Mouse (Mus musculus): Measurements from ENCODE around the gene Alg2. TPM values are rescaled to one million over a fixed set of nuclear protein-coding genes. Genes with fewer than 3 reads are reported as not detected.

Alg2 gene
- polyA plus RNA-seq, 1 experiment: 5.8 TPM

DNA sequence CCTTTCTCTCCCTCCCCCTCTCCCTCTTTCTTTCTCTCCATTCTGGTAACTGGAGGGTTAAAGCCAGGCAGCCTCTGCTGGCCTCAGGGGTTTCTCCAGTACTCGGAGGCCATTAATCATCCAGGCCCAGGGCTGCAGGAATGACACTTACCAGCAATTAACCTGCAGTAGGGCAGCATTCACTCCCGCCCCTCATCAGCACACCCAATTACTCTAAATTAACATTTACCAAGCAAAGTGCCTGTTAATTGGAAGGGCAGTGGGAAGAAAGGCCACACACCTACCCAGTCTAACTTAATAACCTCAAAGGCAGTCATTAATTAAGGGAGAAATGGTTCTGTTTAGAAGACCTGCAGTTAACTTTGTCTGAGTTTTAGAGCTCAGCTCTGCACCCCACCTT is 49.8 kb downstream of the Alg2 start:
- H3K27ac ChIP-seq (ENCODE audit: control insufficient read depth, insufficient read depth, low read depth, low read length): no peak overlapping the region
- H3K4me3 ChIP-seq (ENCODE audit: control insufficient read depth, low read depth, low read length): no peak overlapping the region
- no peaks in the 10 kb centered on the region for H3K27me3 ChIP-seq (ENCODE audit: control insufficient read depth, insufficient read depth, low read length)
- TF ChIP-seq CTCF (IDR thresholded peaks at IDR 0.05; ENCODE audit: control insufficient read depth, insufficient read depth, insufficient replicate concordance, low read depth, low read length) (no peak), POLR2A (IDR thresholded peaks at IDR 0.05; ENCODE audit: control insufficient read depth, low read depth, low read length) (no peak)
- no peaks in the 10 kb centered on the region for H3K36me3 ChIP-seq (ENCODE audit: control insufficient read depth, insufficient read depth, low read length)
- peaks cover 2% of the 10 kb centered on the region for H3K4me1 ChIP-seq (ENCODE audit: control insufficient read depth, insufficient read depth, low read length)

DNA sequence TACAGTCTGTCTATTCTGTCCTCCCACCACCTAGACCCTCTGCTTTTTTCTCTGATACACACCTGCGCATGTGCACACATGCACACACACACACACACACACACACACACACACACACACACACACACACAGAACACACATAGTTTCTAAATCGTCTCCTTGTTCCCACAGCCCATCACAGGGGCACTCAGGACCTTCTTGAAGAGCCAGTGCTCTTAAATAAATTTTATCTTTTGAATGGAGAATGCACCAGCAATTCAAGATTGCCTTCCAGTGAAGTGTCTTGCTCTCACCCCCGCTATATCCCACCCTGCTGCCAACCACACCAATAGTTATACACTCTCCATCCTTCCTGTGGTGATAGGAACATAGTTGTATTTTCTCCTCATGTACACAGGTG is 51.2 kb downstream of the Alg2 start:
- H3K27me3 ChIP-seq (ENCODE audit: control insufficient read depth, insufficient read depth, low read length): no peaks in the 10 kb centered on the region
- H3K4me1 ChIP-seq (ENCODE audit: control insufficient read depth, insufficient read depth, low read length): peaks cover 2% of the 10 kb centered on the region
- no peaks in the 10 kb centered on the region for H3K36me3 ChIP-seq (ENCODE audit: control insufficient read depth, insufficient read depth, low read length)
- H3K4me3 ChIP-seq (ENCODE audit: control insufficient read depth, low read depth, low read length): no peak overlapping the region
- TF ChIP-seq POLR2A (IDR thresholded peaks at IDR 0.05; ENCODE audit: control insufficient read depth, low read depth, low read length): no peak
- TF ChIP-seq CTCF (IDR thresholded peaks at IDR 0.05; ENCODE audit: control insufficient read depth, insufficient read depth, insufficient replicate concordance, low read depth, low read length): no peak
- no peak overlapping the region for H3K27ac ChIP-seq (ENCODE audit: control insufficient read depth, insufficient read depth, low read depth, low read length)

DNA sequence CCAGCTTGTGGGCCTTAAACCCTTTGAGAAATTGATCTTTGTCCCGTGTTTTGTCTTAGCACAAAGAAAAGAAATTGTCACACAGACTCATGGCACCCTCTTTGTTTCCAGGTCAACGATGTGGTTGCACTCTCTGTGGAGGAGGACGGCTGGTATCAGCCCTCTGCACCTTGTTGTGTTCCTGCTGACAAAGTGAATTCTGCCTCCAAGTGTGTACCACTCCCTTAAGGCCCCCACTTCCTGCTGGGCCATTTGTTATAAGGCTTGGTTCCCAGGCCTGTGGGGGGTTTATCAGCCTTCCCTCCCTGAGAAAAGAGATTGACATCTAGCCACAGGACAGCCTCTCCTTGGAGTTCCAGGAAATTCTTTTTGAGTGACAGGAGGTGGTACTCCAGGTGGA is 51.9 kb downstream of the Alg2 start:
- Histone ChIP-seq H3K27me3 (ENCODE audit: control insufficient read depth, insufficient read depth, low read length) (no peaks in the 10 kb centered on the region), H3K4me3 (ENCODE audit: control insufficient read depth, low read depth, low read length) (no peak overlapping the region), H3K36me3 (ENCODE audit: control insufficient read depth, insufficient read depth, low read length) (no peaks in the 10 kb centered on the region), H3K4me1 (ENCODE audit: control insufficient read depth, insufficient read depth, low read length) (peaks cover 2% of the 10 kb centered on the region), H3K27ac (ENCODE audit: control insufficient read depth, insufficient read depth, low read depth, low read length) (no peak overlapping the region)
- no peak for TF ChIP-seq POLR2A (IDR thresholded peaks at IDR 0.05; ENCODE audit: control insufficient read depth, low read depth, low read length)
- TF ChIP-seq CTCF (IDR thresholded peaks at IDR 0.05; ENCODE audit: control insufficient read depth, insufficient read depth, insufficient replicate concordance, low read depth, low read length): no peak

DNA sequence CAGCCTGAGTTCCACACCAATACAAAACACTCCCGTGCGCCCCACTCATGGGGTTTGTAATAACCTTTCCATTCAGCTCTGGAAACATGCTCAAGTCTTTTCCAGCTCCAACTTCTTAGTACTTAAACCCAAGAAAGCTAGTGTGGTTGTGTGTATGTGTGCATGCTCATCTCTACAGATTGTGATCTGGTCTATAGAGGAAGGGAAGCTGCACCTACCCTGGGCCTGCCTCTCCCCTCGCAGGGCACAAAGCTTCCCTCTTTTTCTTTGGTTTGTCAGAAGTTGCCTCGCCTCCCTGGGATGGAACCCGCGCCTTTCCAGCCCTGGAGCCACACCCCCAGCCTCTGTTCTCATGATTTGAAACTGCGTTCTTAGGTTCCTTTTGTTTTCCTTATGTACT is 53.9 kb downstream of the Alg2 start:
- H3K27me3 ChIP-seq (ENCODE audit: control insufficient read depth, insufficient read depth, low read length): no peaks in the 10 kb centered on the region
- H3K4me3 ChIP-seq (ENCODE audit: control insufficient read depth, low read depth, low read length): no peak overlapping the region
- no peak overlapping the region for H3K27ac ChIP-seq (ENCODE audit: control insufficient read depth, insufficient read depth, low read depth, low read length)
- no peaks in the 10 kb centered on the region for H3K4me1 ChIP-seq (ENCODE audit: control insufficient read depth, insufficient read depth, low read length)
- TF ChIP-seq POLR2A (IDR thresholded peaks at IDR 0.05; ENCODE audit: control insufficient read depth, low read depth, low read length) (no peak), CTCF (IDR thresholded peaks at IDR 0.05; ENCODE audit: control insufficient read depth, insufficient read depth, insufficient replicate concordance, low read depth, low read length) (no peak)
- no peaks in the 10 kb centered on the region for H3K36me3 ChIP-seq (ENCODE audit: control insufficient read depth, insufficient read depth, low read length)

DNA sequence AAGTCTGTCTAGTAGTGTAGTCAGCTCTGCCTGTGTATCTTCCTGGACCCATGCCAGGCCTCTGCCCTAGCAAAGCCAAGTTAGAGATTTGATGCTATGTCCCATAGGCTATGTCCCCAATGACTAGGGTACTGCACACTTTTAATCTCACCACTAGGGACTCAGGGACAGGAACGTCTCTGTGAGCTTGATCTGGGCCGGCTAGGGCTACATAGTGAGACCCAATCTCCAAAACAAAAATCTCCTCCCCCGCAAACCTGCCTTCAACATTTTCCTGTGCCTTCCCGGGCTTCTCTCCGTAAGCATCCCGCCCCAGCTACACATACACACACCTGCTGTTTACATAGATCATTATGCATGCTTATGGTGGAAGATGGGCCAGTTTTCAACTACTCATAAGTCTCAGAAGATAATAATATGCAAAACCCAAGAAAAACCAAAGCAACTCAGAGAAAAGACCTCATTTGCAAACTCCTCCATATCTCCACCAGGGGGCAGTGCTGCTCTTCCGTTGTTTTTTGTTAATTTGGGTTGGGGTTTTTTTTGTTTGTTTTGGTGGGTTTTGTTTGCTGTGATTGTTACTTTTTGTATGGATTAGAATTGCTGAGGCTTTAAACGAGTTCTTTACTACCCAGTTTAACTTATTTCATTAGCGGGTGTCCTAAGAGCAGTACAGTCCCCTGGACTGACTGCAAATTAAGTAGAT is 54.7 kb downstream of the Alg2 start:
- H3K4me3 ChIP-seq (ENCODE audit: control insufficient read depth, low read depth, low read length): no peak overlapping the region
- no peak overlapping the region for H3K27ac ChIP-seq (ENCODE audit: control insufficient read depth, insufficient read depth, low read depth, low read length)
- TF ChIP-seq CTCF (IDR thresholded peaks at IDR 0.05; ENCODE audit: control insufficient read depth, insufficient read depth, insufficient replicate concordance, low read depth, low read length) (no peak), POLR2A (IDR thresholded peaks at IDR 0.05; ENCODE audit: control insufficient read depth, low read depth, low read length) (no peak)
- no peaks in the 10 kb centered on the region for H3K27me3 ChIP-seq (ENCODE audit: control insufficient read depth, insufficient read depth, low read length)
- no peaks in the 10 kb centered on the region for H3K4me1 ChIP-seq (ENCODE audit: control insufficient read depth, insufficient read depth, low read length)
- no peaks in the 10 kb centered on the region for H3K36me3 ChIP-seq (ENCODE audit: control insufficient read depth, insufficient read depth, low read length)

DNA sequence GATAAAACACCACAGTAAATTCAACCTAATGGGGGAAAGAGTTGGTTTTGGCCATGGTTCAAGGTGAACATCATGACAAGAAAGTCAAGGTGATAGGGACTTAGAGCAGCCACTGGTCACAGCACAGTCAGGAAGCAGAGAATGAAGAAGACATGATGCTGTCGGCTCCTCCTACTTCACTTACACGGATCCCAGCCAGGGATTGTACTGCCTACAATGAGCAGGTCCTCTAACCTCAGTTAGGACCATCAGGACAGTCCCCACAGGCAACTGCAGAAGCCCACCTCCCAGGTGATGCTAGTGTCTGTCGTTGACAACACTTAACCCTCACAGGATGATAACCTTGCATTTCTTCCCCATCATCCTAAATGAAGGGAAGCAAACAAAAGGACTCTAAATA is 56.3 kb downstream of the Alg2 start:
- H3K36me3 ChIP-seq (ENCODE audit: control insufficient read depth, insufficient read depth, low read length): no peaks in the 10 kb centered on the region
- H3K27ac ChIP-seq (ENCODE audit: control insufficient read depth, insufficient read depth, low read depth, low read length): no peak overlapping the region
- H3K4me1 ChIP-seq (ENCODE audit: control insufficient read depth, insufficient read depth, low read length): no peaks in the 10 kb centered on the region
- H3K4me3 ChIP-seq (ENCODE audit: control insufficient read depth, low read depth, low read length): no peak overlapping the region
- TF ChIP-seq CTCF (IDR thresholded peaks at IDR 0.05; ENCODE audit: control insufficient read depth, insufficient read depth, insufficient replicate concordance, low read depth, low read length) (no peak), POLR2A (IDR thresholded peaks at IDR 0.05; ENCODE audit: control insufficient read depth, low read depth, low read length) (no peak)
- H3K27me3 ChIP-seq (ENCODE audit: control insufficient read depth, insufficient read depth, low read length): no peaks in the 10 kb centered on the region

Other genes with a start within 250 kb of the Alg2 start
- gene Tgfbr1, start 121.1 kb downstream of the Alg2 start, polyA plus RNA-seq (2012; rRNA removed): 10.7 and 17.2 TPM in 2 replicates
- 43.6 and 57.8 TPM in 2 replicates for gene Sec61b, start 325 bp upstream of the Alg2 start, polyA plus RNA-seq (2012; rRNA removed)